In genomic region chr1:63446721-63447120, GRCm38 (mm10) we compare ENCODE assay signal across 7 mouse cellular contexts. TPM values are rescaled to one million over a fixed set of nuclear protein-coding genes. Genes with fewer than 3 reads are reported as not detected.
DNase-seq lines count a peak whose midpoint lies in the region; ATAC-seq and TF ChIP-seq lines count a peak whose summit lies in the region.

No protein-coding gene starts in this region.

- TF ChIP-seq CTCF in lung, embryonic 14.5 days (IDR thresholded peaks at IDR 0.05; ENCODE audit: low read depth): no peak

- H3K4me2 ChIP-seq in lung, embryonic 14.5 days: peak overlapping the region; percentile 99
- peak overlapping the region; percentile 87 for H3K4me2 ChIP-seq in forebrain, embryonic 11.5 days (ENCODE audit: low read depth, low read length, severe bottlenecking)
- H3K4me2 ChIP-seq in limb, embryonic 13.5 days (replicated peaks): peak overlapping the region; percentile 99
- peak overlapping the region; percentile 87 for H3K4me2 ChIP-seq in stomach, embryonic 16.5 days (ENCODE audit: low read depth, low read length)

- peak; percentile 69 for DNase-seq in lung, embryonic 14.5 days
- no peak for DNase-seq in lung, postnatal 14 days
- no peak for DNase-seq in forebrain, embryonic 11.5 days (ENCODE audit: low spot score)
- DNase-seq in left cerebral cortex, postnatal 14 days (ENCODE audit: low spot score in 2 of 2): no peak
- DNase-seq in embryo, embryonic 9.5 days (ENCODE audit: extremely low spot score): no peak

- no peak for ATAC-seq in lung, embryonic 14.5 days (ENCODE audit: insufficient read depth)
- no peak for ATAC-seq in forebrain, embryonic 11.5 days (replicated peaks; ENCODE audit: low FRiP score)
- no peak for ATAC-seq in limb, embryonic 13.5 days (ENCODE audit: low FRiP score, low read depth)
- ATAC-seq in stomach, embryonic 16.5 days (ENCODE audit: insufficient read depth, low FRiP score): no peak

- H3K4me1 ChIP-seq in lung, embryonic 14.5 days (ENCODE audit: insufficient read depth): no peaks in the 10 kb centered on the region
- H3K4me1 ChIP-seq in forebrain, embryonic 11.5 days (replicated peaks; ENCODE audit: control insufficient read depth, insufficient read depth, low read length): no peaks in the 10 kb centered on the region
- H3K4me1 ChIP-seq in limb, embryonic 13.5 days: peaks cover 6% of the 10 kb centered on the region
- no peaks in the 10 kb centered on the region for H3K4me1 ChIP-seq in stomach, embryonic 16.5 days (ENCODE audit: control insufficient read depth, insufficient read depth, low read length)

- H3K9me3 ChIP-seq in lung, embryonic 14.5 days (ENCODE audit: low read depth, low read length): no peaks in the 10 kb centered on the region
- H3K9me3 ChIP-seq in forebrain, embryonic 11.5 days (ENCODE audit: control insufficient read depth, low read length): no peaks in the 10 kb centered on the region
- H3K9me3 ChIP-seq in limb, embryonic 13.5 days: no peaks in the 10 kb centered on the region
- no peaks in the 10 kb centered on the region for H3K9me3 ChIP-seq in stomach, embryonic 16.5 days (replicated peaks; ENCODE audit: control insufficient read depth, low read length)

- intact Hi-C loops in left cerebral cortex, postnatal 14 days (cut with DNase I): loop anchor here (10.0 kb wide), 1 partner anchor 172 kb away; the partner anchor contains the start of gene Zdbf2

- peak overlapping the region; percentile 61 for H3K4me3 ChIP-seq in lung, embryonic 14.5 days (ENCODE audit: low read depth, low read length)
- H3K4me3 ChIP-seq in forebrain, embryonic 11.5 days (ENCODE audit: low read depth, low read length): peak overlapping the region; percentile 78
- peak overlapping the region; percentile 76 for H3K4me3 ChIP-seq in limb, embryonic 13.5 days
- H3K4me3 ChIP-seq in stomach, embryonic 16.5 days (replicated peaks; ENCODE audit: low read length): peak overlapping the region; percentile 65

- H3K36me3 ChIP-seq in lung, embryonic 14.5 days (ENCODE audit: insufficient read depth): no peaks in the 10 kb centered on the region
- H3K36me3 ChIP-seq in forebrain, embryonic 11.5 days (ENCODE audit: control insufficient read depth, insufficient read depth, low read length): no peaks in the 10 kb centered on the region
- no peaks in the 10 kb centered on the region for H3K36me3 ChIP-seq in limb, embryonic 13.5 days
- H3K36me3 ChIP-seq in stomach, embryonic 16.5 days (ENCODE audit: control insufficient read depth, insufficient read depth, low read length): no peaks in the 10 kb centered on the region

- H3K9ac ChIP-seq in lung, embryonic 14.5 days: no peak overlapping the region
- no peak overlapping the region for H3K9ac ChIP-seq in forebrain, embryonic 11.5 days (ENCODE audit: low read length)
- H3K9ac ChIP-seq in limb, embryonic 13.5 days: no peak overlapping the region
- H3K9ac ChIP-seq in stomach, embryonic 16.5 days (ENCODE audit: low read length): no peak overlapping the region

- H3K27me3 ChIP-seq in lung, embryonic 14.5 days (ENCODE audit: insufficient read depth, low read length): peaks cover 20% of the 10 kb centered on the region
- H3K27me3 ChIP-seq in forebrain, embryonic 11.5 days (ENCODE audit: control insufficient read depth, insufficient read depth, low read length): no peaks in the 10 kb centered on the region
- H3K27me3 ChIP-seq in limb, embryonic 13.5 days: peaks cover 25% of the 10 kb centered on the region
- peaks cover 18% of the 10 kb centered on the region for H3K27me3 ChIP-seq in stomach, embryonic 16.5 days (ENCODE audit: control insufficient read depth, insufficient read depth, low read length)

- 68% methylated on average over 2 of the region's 2 CpGs for WGBS in lung, embryonic 14.5 days
- WGBS in forebrain, embryonic 11.5 days: 61% methylated on average over 2 of the region's 2 CpGs
- WGBS in limb, embryonic 13.5 days: 67% methylated on average over 2 of the region's 2 CpGs
- WGBS in stomach, embryonic 16.5 days: 78% methylated on average over 2 of the region's 2 CpGs

- no peak overlapping the region for H3K27ac ChIP-seq in lung, embryonic 14.5 days (ENCODE audit: low read depth)
- no peak overlapping the region for H3K27ac ChIP-seq in forebrain, embryonic 11.5 days (ENCODE audit: low read depth, low read length)
- no peak overlapping the region for H3K27ac ChIP-seq in limb, embryonic 13.5 days
- no peak overlapping the region for H3K27ac ChIP-seq in stomach, embryonic 16.5 days (ENCODE audit: low read length)

RNA-seq across cellular contexts. Expression of gene Adam23, which starts 1.0 kb away (rescaled TPM):
- polyA plus RNA-seq in lung, embryonic 14.5 days (2014; fragmentation: Nextera tagmentation; extraction: Ambion mirVana): 1.2 and 1.3 TPM in 2 replicates
- 8.9 and 11.1 TPM in 2 replicates for polyA plus RNA-seq in forebrain, embryonic 11.5 days (2014; fragmentation: Nextera tagmentation; extraction: Ambion mirVana)
- 4.4 and 4.6 TPM in 2 replicates for polyA plus RNA-seq in limb, embryonic 13.5 days (2015; fragmentation: Nextera tagmentation; extraction: Ambion mirVana)
- polyA plus RNA-seq in stomach, embryonic 16.5 days (2015; fragmentation: Nextera tagmentation; extraction: Ambion mirVana): 2.0 TPM in 2 replicates
- total RNA-seq in left cerebral cortex, postnatal 14 days (2021): 100 to 1,000 TPM; 143 to 151 TPM
